Mouse (Mus musculus) midbrain, embryonic 14.5 days (tissue): Measurements from ENCODE around the gene Abhd4. TPM values are rescaled to one million over a fixed set of nuclear protein-coding genes. Genes with fewer than 3 reads are reported as not detected.
A peak's percentile ranks its signal among the peaks of the same experiment; 100 is the strongest.

Experiments
- ATAC-seq: fragments of 200-750 bp; cut with Nextera tagmentation; 2 replicates; pipeline ENCODE4 v1.8.0; 2017; ENCODE audit warnings: moderate number of reproducible peaks, moderate library complexity; ENCODE audit not compliant: low FRiP score, low TSS enrichment
- DNase-seq: peaks from one replicate; pipeline ENCODE4 v3.0.0-alpha.2; 2015
- H3K27ac ChIP-seq: fragments of 300-500 bp; sonication (generic); replicated peaks from 2 replicates; pipeline ENCODE4 v1.5.1; 2014; ENCODE audit warnings: mild to moderate bottlenecking, low read depth, low read length, moderate library complexity
- H3K27me3 ChIP-seq: fragments of 300-500 bp; sonication (generic); 2 replicates; pipeline ENCODE4 v1.6.1; 2014; ENCODE audit warnings: low read length, control low read depth, mixed read lengths; ENCODE audit not compliant: control insufficient read depth, insufficient read depth
- H3K36me3 ChIP-seq: fragments of 300-500 bp; sonication (generic); 2 replicates; pipeline ENCODE4 v1.6.1; 2014; ENCODE audit warnings: low read length, control low read depth; ENCODE audit not compliant: control insufficient read depth, insufficient read depth
- H3K4me1 ChIP-seq: fragments of 300-500 bp; sonication (generic); 2 replicates; pipeline ENCODE4 v1.6.1; 2014; ENCODE audit warnings: mild to moderate bottlenecking, antibody characterized with exemption, low read length, control low read depth; ENCODE audit not compliant: control insufficient read depth, insufficient read depth
- H3K4me2 ChIP-seq: fragments of 300-500 bp; sonication (generic); 2 replicates; pipeline ENCODE4 v1.6.1; 2014; ENCODE audit warnings: mild to moderate bottlenecking, low read length, moderate library complexity
- H3K4me3 ChIP-seq: fragments of 300-500 bp; sonication (generic); replicated peaks from 2 replicates; pipeline ENCODE4 v1.5.1; 2014; ENCODE audit warnings: low read depth, low read length
- H3K9ac ChIP-seq: fragments of 300-500 bp; sonication (generic); replicated peaks from 2 replicates; pipeline ENCODE4 v1.6.1; 2014; ENCODE audit warnings: mild to moderate bottlenecking, low read length, moderate library complexity
- H3K9me3 ChIP-seq: fragments of 300-500 bp; sonication (generic); 2 replicates; pipeline ENCODE4 v1.6.1; 2016; ENCODE audit warnings: low read length, control low read depth, mixed read lengths; ENCODE audit not compliant: control insufficient read depth
- WGBS: fragments of 180-500 bp; shearing (Covaris S2); extraction: QIAGEN DNeasy Blood & Tissue Kit; methylation state at CpG from one replicate; pipeline ENCODE4 v1.1.7; 2014; 5-methylcytosine and 5-hydroxymethylcytosine counted together
- polyA plus RNA-seq: library from polyadenylated mRNA; unstranded; fragments of >200 nt; fragmentation: Nextera tagmentation; extraction: Ambion mirVana; gene quantifications from 2 replicates; pipeline ENCODE4 v1.2.1, GENCODE M21; 2014

The Abhd4 gene
- polyA plus RNA-seq, 1 experiment from 2014 or later, result 48.0 TPM

- H3K9me3 ChIP-seq, result no peaks in the 10 kb centered on the region
- H3K4me3 ChIP-seq, result no peak overlapping the region
- H3K9ac ChIP-seq, result no peak overlapping the region
- 86% methylated on average over 14 of the region's 14 CpGs for WGBS
- H3K27ac ChIP-seq, result no peak overlapping the region
- H3K4me1 ChIP-seq, result peaks cover 30% of the 10 kb centered on the region
- H3K36me3 ChIP-seq, result peaks cover 14% of the 10 kb centered on the region; the same call in 1 of the 2 replicates
- ATAC-seq (no peak), DNase-seq (no peak)
- H3K4me2 ChIP-seq, result no peak overlapping the region
- H3K27me3 ChIP-seq, result no peaks in the 10 kb centered on the region
Measured at GRCm38 (mm10) chr14:54230638-54231150, 23.3 kb upstream of the Abhd4 start.

GRCm38 (mm10) chr14:54231176-54231956 lies 22.6 kb upstream of the Abhd4 start:
- Histone ChIP-seq H3K4me1 (peaks cover 29% of the 10 kb centered on the region), H3K9ac (no peak overlapping the region), H3K36me3 (peaks cover 14% of the 10 kb centered on the region; the same call in 1 of the 2 replicates), H3K27ac (peak overlapping the region; percentile 26; the same call in 1 of the 2 replicates), H3K9me3 (no peaks in the 10 kb centered on the region), H3K27me3 (no peaks in the 10 kb centered on the region), H3K4me2 (no peak overlapping the region), H3K4me3 (no peak overlapping the region)
- ATAC-seq, result no peak
- no peak for DNase-seq
- 85% methylated on average over 21 of the region's 21 CpGs for WGBS

GRCm38 (mm10) chr14:54232143-54232542 lies 21.8 kb upstream of the Abhd4 start:
- Histone ChIP-seq H3K36me3 (peaks cover 19% of the 10 kb centered on the region; the same call in 1 of the 2 replicates), H3K4me3 (no peak overlapping the region), H3K4me2 (no peak overlapping the region), H3K27ac (peak overlapping the region; percentile 64), H3K9ac (no peak overlapping the region), H3K27me3 (no peaks in the 10 kb centered on the region), H3K4me1 (peaks cover 29% of the 10 kb centered on the region), H3K9me3 (no peaks in the 10 kb centered on the region)
- DNase-seq (peak; percentile 50), ATAC-seq (no peak)
- 40% methylated on average over 9 of the region's 9 CpGs for WGBS

GRCm38 (mm10) chr14:54232811-54233558 lies 21.0 kb upstream of the Abhd4 start:
- peaks cover 29% of the 10 kb centered on the region for H3K4me1 ChIP-seq
- H3K27me3 ChIP-seq, result no peaks in the 10 kb centered on the region
- peaks cover 20% of the 10 kb centered on the region; the same call in 1 of the 2 replicates for H3K36me3 ChIP-seq
- no peak overlapping the region for H3K4me3 ChIP-seq
- 50% methylated on average over 9 of the region's 9 CpGs for WGBS
- no peak overlapping the region; the same call in 1 of the 2 replicates for H3K9ac ChIP-seq
- ATAC-seq, result no peak
- H3K9me3 ChIP-seq, result no peaks in the 10 kb centered on the region
- peak overlapping the region; percentile 27 for H3K27ac ChIP-seq
- no peak overlapping the region for H3K4me2 ChIP-seq
- peak; percentile 29 for DNase-seq

GRCm38 (mm10) chr14:54233559-54234143 lies 20.3 kb upstream of the Abhd4 start:
- Histone ChIP-seq H3K27ac (peak overlapping the region; percentile 26; the same call in 1 of the 2 replicates), H3K36me3 (peaks cover 20% of the 10 kb centered on the region; the same call in 1 of the 2 replicates), H3K9ac (no peak overlapping the region), H3K9me3 (no peaks in the 10 kb centered on the region), H3K4me3 (no peak overlapping the region), H3K4me1 (peaks cover 23% of the 10 kb centered on the region), H3K27me3 (no peaks in the 10 kb centered on the region), H3K4me2 (no peak overlapping the region)
- ATAC-seq, result no peak
- DNase-seq, result no peak
- WGBS, result 73% methylated on average over 16 of the region's 16 CpGs

GRCm38 (mm10) chr14:54234231-54235040 lies 19.6 kb upstream of the Abhd4 start:
- peaks cover 20% of the 10 kb centered on the region; the same call in 1 of the 2 replicates for H3K36me3 ChIP-seq
- 76% methylated on average over 20 of the region's 20 CpGs for WGBS
- no peaks in the 10 kb centered on the region for H3K27me3 ChIP-seq
- no peak overlapping the region; the same call in 1 of the 2 replicates for H3K9ac ChIP-seq
- DNase-seq, result no peak
- no peak overlapping the region for H3K4me3 ChIP-seq
- ATAC-seq, result no peak
- 0 out of 2 replicates have a peak overlapping the region, but pooled peaks have one; percentile 26 for H3K27ac ChIP-seq
- H3K4me2 ChIP-seq, result no peak overlapping the region
- peaks cover 16% of the 10 kb centered on the region for H3K4me1 ChIP-seq
- no peaks in the 10 kb centered on the region for H3K9me3 ChIP-seq

GRCm38 (mm10) chr14:54235825-54236540 lies 18.0 kb upstream of the Abhd4 start:
- ATAC-seq (no peak), DNase-seq (no peak)
- H3K36me3 ChIP-seq, result peaks cover 28% of the 10 kb centered on the region
- peaks cover 16% of the 10 kb centered on the region for H3K4me1 ChIP-seq
- H3K9ac ChIP-seq, result no peak overlapping the region
- no peaks in the 10 kb centered on the region for H3K27me3 ChIP-seq
- WGBS, result 87% methylated on average over 5 of the region's 5 CpGs
- H3K9me3 ChIP-seq, result no peaks in the 10 kb centered on the region
- H3K4me2 ChIP-seq, result no peak overlapping the region
- H3K4me3 ChIP-seq, result no peak overlapping the region
- H3K27ac ChIP-seq, result no peak overlapping the region
